Mouse (Mus musculus): ENCODE results near the gene Acvr2a. TPM values are rescaled to one million over a fixed set of nuclear protein-coding genes. Genes with fewer than 3 reads are reported as not detected.

Acvr2a gene
- polyA plus RNA-seq (2014; fragmentation: Nextera tagmentation; extraction: Ambion mirVana), result 10.8 and 18.5 TPM in 2 replicates

- under 1% methylated on average over 83 of the region's 105 CpGs for WGBS
- H3K27me3 ChIP-seq (ENCODE audit: control insufficient read depth, insufficient read depth, low read length), result no peaks in the 10 kb centered on the region
- H3K4me2 ChIP-seq (replicated peaks; ENCODE audit: low read depth, low read length), result peak within 1 kb of the TSS; percentile 61
- H3K36me3 ChIP-seq (ENCODE audit: control insufficient read depth, insufficient read depth, low read length), result no peaks in the 10 kb centered on the region
- H3K4me1 ChIP-seq (ENCODE audit: control insufficient read depth, insufficient read depth, low read length), result no peaks in the 10 kb centered on the region; the same call in 1 of the 2 replicates
- H3K27ac ChIP-seq (ENCODE audit: low read depth, low read length), result peak within 1 kb of the TSS; percentile 73
- H3K4me3 ChIP-seq (ENCODE audit: low read length), result peak within 1 kb of the TSS; percentile 56
- H3K9ac ChIP-seq (ENCODE audit: low read depth, low read length), result peak within 1 kb of the TSS; percentile 75
- no peaks in the 10 kb centered on the region for H3K9me3 ChIP-seq (ENCODE audit: control insufficient read depth, low read length)
- ATAC-seq (ENCODE audit: low FRiP score, low TSS enrichment), result peak; percentile 92
Measured at GRCm38 (mm10) chr2:48813371-48814222, at the start of gene Acvr2a. Gene Acvr2a (plus strand): TSS chr2:48814109.

GRCm38 (mm10) chr2:48766513-48766912 lies 47.4 kb upstream of the Acvr2a start:
- Histone ChIP-seq H3K4me1 (ENCODE audit: control insufficient read depth, insufficient read depth, low read length) (no peaks in the 10 kb centered on the region), H3K9me3 (ENCODE audit: control insufficient read depth, low read length) (no peaks in the 10 kb centered on the region), H3K36me3 (ENCODE audit: control insufficient read depth, insufficient read depth, low read length) (no peaks in the 10 kb centered on the region), H3K4me3 (ENCODE audit: low read length) (no peak overlapping the region), H3K9ac (ENCODE audit: low read depth, low read length) (no peak overlapping the region), H3K27ac (ENCODE audit: low read depth, low read length) (no peak overlapping the region), H3K27me3 (ENCODE audit: control insufficient read depth, insufficient read depth, low read length) (no peaks in the 10 kb centered on the region), H3K4me2 (replicated peaks; ENCODE audit: low read depth, low read length) (no peak overlapping the region)
- ATAC-seq (ENCODE audit: low FRiP score, low TSS enrichment), result no peak
- WGBS, result 92% methylated on average over 5 of the region's 5 CpGs

GRCm38 (mm10) chr2:48767778-48768177 lies 46.1 kb upstream of the Acvr2a start:
- H3K36me3 ChIP-seq (ENCODE audit: control insufficient read depth, insufficient read depth, low read length), result no peaks in the 10 kb centered on the region
- H3K9ac ChIP-seq (ENCODE audit: low read depth, low read length), result no peak overlapping the region
- no peak for ATAC-seq (ENCODE audit: low FRiP score, low TSS enrichment)
- H3K4me1 ChIP-seq (ENCODE audit: control insufficient read depth, insufficient read depth, low read length), result no peaks in the 10 kb centered on the region
- H3K27me3 ChIP-seq (ENCODE audit: control insufficient read depth, insufficient read depth, low read length), result no peaks in the 10 kb centered on the region
- no peak overlapping the region for H3K27ac ChIP-seq (ENCODE audit: low read depth, low read length)
- no peak overlapping the region for H3K4me3 ChIP-seq (ENCODE audit: low read length)
- 89% methylated on average over 2 of the region's 2 CpGs for whole genome bisulfite sequencing
- H3K4me2 ChIP-seq (replicated peaks; ENCODE audit: low read depth, low read length), result no peak overlapping the region
- H3K9me3 ChIP-seq (ENCODE audit: control insufficient read depth, low read length), result no peaks in the 10 kb centered on the region

- Histone ChIP-seq H3K9ac (ENCODE audit: low read depth, low read length) (no peak overlapping the region), H3K9me3 (ENCODE audit: control insufficient read depth, low read length) (no peaks in the 10 kb centered on the region), H3K4me1 (ENCODE audit: control insufficient read depth, insufficient read depth, low read length) (no peaks in the 10 kb centered on the region), H3K36me3 (ENCODE audit: control insufficient read depth, insufficient read depth, low read length) (no peaks in the 10 kb centered on the region), H3K27ac (ENCODE audit: low read depth, low read length) (no peak overlapping the region), H3K27me3 (ENCODE audit: control insufficient read depth, insufficient read depth, low read length) (no peaks in the 10 kb centered on the region), H3K4me3 (ENCODE audit: low read length) (no peak overlapping the region), H3K4me2 (replicated peaks; ENCODE audit: low read depth, low read length) (no peak overlapping the region)
- no peak for ATAC-seq (ENCODE audit: low FRiP score, low TSS enrichment)
- 92% methylated on average over 2 of the region's 2 CpGs for whole genome bisulfite sequencing
Measured at GRCm38 (mm10) chr2:48768219-48768618, 45.7 kb upstream of the Acvr2a start.

- no peak overlapping the region for H3K4me2 ChIP-seq (replicated peaks; ENCODE audit: low read depth, low read length)
- no peaks in the 10 kb centered on the region for H3K27me3 ChIP-seq (ENCODE audit: control insufficient read depth, insufficient read depth, low read length)
- H3K4me3 ChIP-seq (ENCODE audit: low read length), result no peak overlapping the region
- ATAC-seq (ENCODE audit: low FRiP score, low TSS enrichment), result no peak
- no peaks in the 10 kb centered on the region for H3K9me3 ChIP-seq (ENCODE audit: control insufficient read depth, low read length)
- H3K27ac ChIP-seq (ENCODE audit: low read depth, low read length), result no peak overlapping the region
- H3K36me3 ChIP-seq (ENCODE audit: control insufficient read depth, insufficient read depth, low read length), result no peaks in the 10 kb centered on the region
- WGBS, result 85% methylated on average over 7 of the region's 7 CpGs
- H3K9ac ChIP-seq (ENCODE audit: low read depth, low read length), result no peak overlapping the region
- H3K4me1 ChIP-seq (ENCODE audit: control insufficient read depth, insufficient read depth, low read length), result no peaks in the 10 kb centered on the region
Measured at GRCm38 (mm10) chr2:48770100-48770499, 43.8 kb upstream of the Acvr2a start.

GRCm38 (mm10) chr2:48770634-48771033 lies 43.3 kb upstream of the Acvr2a start:
- H3K36me3 ChIP-seq (ENCODE audit: control insufficient read depth, insufficient read depth, low read length), result no peaks in the 10 kb centered on the region
- H3K9me3 ChIP-seq (ENCODE audit: control insufficient read depth, low read length), result no peaks in the 10 kb centered on the region
- H3K4me3 ChIP-seq (ENCODE audit: low read length), result no peak overlapping the region
- H3K27me3 ChIP-seq (ENCODE audit: control insufficient read depth, insufficient read depth, low read length), result no peaks in the 10 kb centered on the region
- no peaks in the 10 kb centered on the region for H3K4me1 ChIP-seq (ENCODE audit: control insufficient read depth, insufficient read depth, low read length)
- no peak overlapping the region for H3K27ac ChIP-seq (ENCODE audit: low read depth, low read length)
- H3K9ac ChIP-seq (ENCODE audit: low read depth, low read length), result no peak overlapping the region
- H3K4me2 ChIP-seq (replicated peaks; ENCODE audit: low read depth, low read length), result no peak overlapping the region
- no peak for ATAC-seq (ENCODE audit: low FRiP score, low TSS enrichment)
- 81% methylated on average over 3 of the region's 3 CpGs for WGBS

GRCm38 (mm10) chr2:48775281-48775680 lies 38.6 kb upstream of the Acvr2a start:
- Histone ChIP-seq H3K9me3 (ENCODE audit: control insufficient read depth, low read length) (no peaks in the 10 kb centered on the region), H3K27ac (ENCODE audit: low read depth, low read length) (no peak overlapping the region), H3K36me3 (ENCODE audit: control insufficient read depth, insufficient read depth, low read length) (no peaks in the 10 kb centered on the region), H3K27me3 (ENCODE audit: control insufficient read depth, insufficient read depth, low read length) (no peaks in the 10 kb centered on the region), H3K9ac (ENCODE audit: low read depth, low read length) (no peak overlapping the region), H3K4me1 (ENCODE audit: control insufficient read depth, insufficient read depth, low read length) (no peaks in the 10 kb centered on the region), H3K4me3 (ENCODE audit: low read length) (no peak overlapping the region), H3K4me2 (replicated peaks; ENCODE audit: low read depth, low read length) (no peak overlapping the region)
- ATAC-seq (ENCODE audit: low FRiP score, low TSS enrichment), result no peak
- WGBS, result 90% methylated on average over 3 of the region's 3 CpGs

- H3K4me2 ChIP-seq (replicated peaks; ENCODE audit: low read depth, low read length), result no peak overlapping the region
- no peak overlapping the region for H3K4me3 ChIP-seq (ENCODE audit: low read length)
- H3K9ac ChIP-seq (ENCODE audit: low read depth, low read length), result no peak overlapping the region
- no peaks in the 10 kb centered on the region for H3K36me3 ChIP-seq (ENCODE audit: control insufficient read depth, insufficient read depth, low read length)
- no peak overlapping the region for H3K27ac ChIP-seq (ENCODE audit: low read depth, low read length)
- no peak for ATAC-seq (ENCODE audit: low FRiP score, low TSS enrichment)
- H3K9me3 ChIP-seq (ENCODE audit: control insufficient read depth, low read length), result no peaks in the 10 kb centered on the region
- H3K27me3 ChIP-seq (ENCODE audit: control insufficient read depth, insufficient read depth, low read length), result no peaks in the 10 kb centered on the region
- WGBS, result 72% methylated on average over 3 of the region's 3 CpGs
- no peaks in the 10 kb centered on the region for H3K4me1 ChIP-seq (ENCODE audit: control insufficient read depth, insufficient read depth, low read length)
Measured at GRCm38 (mm10) chr2:48788901-48789300, 25.0 kb upstream of the Acvr2a start.

GRCm38 (mm10) chr2:48814223-48815038 lies 522 bp downstream of the Acvr2a start:
- peak overlapping the region; percentile 73 for H3K27ac ChIP-seq (ENCODE audit: low read depth, low read length)
- H3K9ac ChIP-seq (ENCODE audit: low read depth, low read length), result peak overlapping the region; percentile 75
- WGBS, result under 1% methylated on average over 76 of the region's 76 CpGs
- ATAC-seq (ENCODE audit: low FRiP score, low TSS enrichment), result no peak
- peak overlapping the region; percentile 61 for H3K4me2 ChIP-seq (replicated peaks; ENCODE audit: low read depth, low read length)
- H3K4me3 ChIP-seq (ENCODE audit: low read length), result peak overlapping the region; percentile 56
- no peaks in the 10 kb centered on the region for H3K9me3 ChIP-seq (ENCODE audit: control insufficient read depth, low read length)
- no peaks in the 10 kb centered on the region for H3K36me3 ChIP-seq (ENCODE audit: control insufficient read depth, insufficient read depth, low read length)
- no peaks in the 10 kb centered on the region; the same call in 1 of the 2 replicates for H3K4me1 ChIP-seq (ENCODE audit: control insufficient read depth, insufficient read depth, low read length)
- no peaks in the 10 kb centered on the region for H3K27me3 ChIP-seq (ENCODE audit: control insufficient read depth, insufficient read depth, low read length)

Data from kidney, embryonic 14.5 days (tissue).